Mouse (Mus musculus) liver, adult 2 months (tissue): ENCODE measurements around the gene Gins1. TPM values are rescaled to one million over a fixed set of nuclear protein-coding genes. Genes with fewer than 3 reads are reported as not detected.

Experiments
- DNase-seq: peaks from one replicate; pipeline ENCODE4 v3.0.0-alpha.2; 2011; ENCODE audit warnings: low read depth, low spot score; ENCODE audit errors: extremely low read depth
- H3K27ac ChIP-seq: fragments of 200-500 bp; replicated peaks from 2 replicates; pipeline ENCODE4 v1.5.1; 2012; ENCODE audit warnings: low read depth, mild to moderate bottlenecking, control low read depth, inconsistent platforms, low read length; ENCODE audit not compliant: insufficient read depth
- H3K27me3 ChIP-seq: fragments of 200-500 bp; 2 replicates; pipeline ENCODE4 v1.6.1; 2012; ENCODE audit warnings: mild to moderate bottlenecking, moderate library complexity, low read length, inconsistent platforms; ENCODE audit not compliant: control insufficient read depth, insufficient read depth
- H3K36me3 ChIP-seq: fragments of 200-500 bp; 2 replicates; pipeline ENCODE4 v1.6.1; 2012; ENCODE audit warnings: low read length, inconsistent platforms; ENCODE audit not compliant: control insufficient read depth, insufficient read depth
- H3K4me1 ChIP-seq: fragments of 200-500 bp; 2 replicates; pipeline ENCODE4 v1.6.1; 2011; ENCODE audit warnings: low read length; ENCODE audit not compliant: control insufficient read depth, insufficient read depth
- H3K4me3 ChIP-seq: fragments of 200-500 bp; 2 replicates; pipeline ENCODE4 v1.5.1; 2011; ENCODE audit warnings: low read depth, mild to moderate bottlenecking, control low read depth, low read length, moderate library complexity; ENCODE audit not compliant: insufficient read depth
- H3K79me2 ChIP-seq: fragments of 200-500 bp; 2 replicates; pipeline ENCODE4 v1.6.1; 2012; ENCODE audit warnings: inconsistent platforms, mild to moderate bottlenecking, low read length, moderate library complexity; ENCODE audit not compliant: control insufficient read depth, insufficient read depth
- H3K9ac ChIP-seq: fragments of 200-500 bp; 2 replicates; pipeline ENCODE4 v1.6.1; 2012; ENCODE audit warnings: low read depth, mild to moderate bottlenecking, control low read depth, inconsistent platforms, low read length
- CTCF ChIP-seq: fragments of 200-500 bp; IDR thresholded peaks from 2 replicates; pipeline ENCODE4 v1.5.1; 2011; ENCODE audit warnings: low read depth, low read length, control low read depth
- POLR2A ChIP-seq: fragments of 200-500 bp; IDR thresholded peaks from 2 replicates; pipeline ENCODE4 v1.6.1; 2011; ENCODE audit warnings: low read length, control low read depth; ENCODE audit not compliant: insufficient read depth; ENCODE audit errors: extremely low read depth
- WGBS: fragments of 180-500 bp; shearing (Covaris S2); methylation state at CpG from one replicate; pipeline ENCODE4 v1.1.7; 2018; 5-methylcytosine and 5-hydroxymethylcytosine counted together
- polyA plus RNA-seq: library from polyadenylated mRNA; depleted of rRNA; stranded (reverse); fragments of >200 nt; gene quantifications from 2 replicates; pipeline ENCODE4 v1.2.3, GENCODE M21; 2012
- total RNA-seq: library from RNA; depleted of rRNA; stranded (reverse); fragments of >200 nt; gene quantifications from 2 replicates; pipeline ENCODE4 v1.2.3, GENCODE M21; 2014

Gins1 gene
- total and polyA plus RNA-seq, 2 experiments = 2.0 to 5.4 TPM

DNA sequence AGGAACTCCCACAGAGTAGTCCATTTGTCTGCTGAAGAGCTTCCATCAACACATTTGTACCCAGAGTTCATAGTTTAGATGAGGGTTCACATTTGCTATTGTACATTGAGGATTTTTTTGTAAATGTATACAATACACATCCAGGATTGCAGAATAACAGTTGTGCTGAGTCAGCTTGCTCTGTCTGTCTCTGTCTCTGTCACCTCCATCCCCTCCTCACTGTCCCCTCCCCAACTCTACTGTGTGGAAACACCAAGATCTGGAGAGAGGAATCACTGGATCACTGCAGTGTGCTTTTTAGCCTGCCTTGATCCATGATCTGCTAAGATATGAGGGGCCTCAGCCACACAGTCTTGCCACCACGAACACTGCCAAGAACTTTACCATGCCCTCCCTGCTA lies 19.4 kb upstream of the Gins1 start:
- no peak for TF ChIP-seq CTCF
- no peak for TF ChIP-seq POLR2A
- no peaks in the 10 kb centered on the region for H3K27me3 ChIP-seq
- 97% methylated on average over 1 of the region's 1 CpGs for WGBS

DNA sequence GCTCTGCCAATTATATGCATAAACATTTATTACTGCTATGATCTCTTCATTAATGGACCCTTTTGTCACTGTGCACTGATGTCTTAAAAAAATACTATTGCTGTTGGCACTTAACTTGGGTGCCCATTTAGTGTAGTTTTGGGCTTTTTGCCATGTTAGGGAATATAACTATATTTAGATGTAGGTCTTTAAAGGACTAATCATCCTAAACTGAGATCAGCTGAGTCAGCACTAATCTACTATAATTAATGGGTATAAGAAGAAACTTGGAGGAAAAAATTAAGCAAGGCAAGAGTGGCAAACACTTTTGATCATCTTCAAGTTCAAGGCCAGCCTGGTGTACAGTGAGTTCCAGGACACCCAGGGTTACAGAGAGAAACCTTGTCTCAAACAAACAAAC lies 18.9 kb upstream of the Gins1 start:
- Histone ChIP-seq H3K27me3 (no peaks in the 10 kb centered on the region), H3K4me1 (peaks cover 2% of the 10 kb centered on the region; the same call in 1 of the 2 replicates), H3K4me3 (no peak overlapping the region), H3K27ac (no peak overlapping the region), H3K9ac (no peak overlapping the region), H3K79me2 (peaks cover 11% of the 10 kb centered on the region; the same call in 1 of the 2 replicates), H3K36me3 (no peaks in the 10 kb centered on the region)
- TF ChIP-seq POLR2A = no peak
- TF ChIP-seq CTCF = no peak
- no peak for DNase-seq

More for the DNA sequence above, 19.4 kb upstream of the Gins1 start:
- Histone ChIP-seq H3K79me2 (peaks cover 11% of the 10 kb centered on the region; the same call in 1 of the 2 replicates), H3K36me3 (no peaks in the 10 kb centered on the region), H3K9ac (no peak overlapping the region), H3K4me1 (peaks cover 2% of the 10 kb centered on the region; the same call in 1 of the 2 replicates), H3K4me3 (no peak overlapping the region), H3K27ac (no peak overlapping the region)
- DNase-seq = no peak

DNA sequence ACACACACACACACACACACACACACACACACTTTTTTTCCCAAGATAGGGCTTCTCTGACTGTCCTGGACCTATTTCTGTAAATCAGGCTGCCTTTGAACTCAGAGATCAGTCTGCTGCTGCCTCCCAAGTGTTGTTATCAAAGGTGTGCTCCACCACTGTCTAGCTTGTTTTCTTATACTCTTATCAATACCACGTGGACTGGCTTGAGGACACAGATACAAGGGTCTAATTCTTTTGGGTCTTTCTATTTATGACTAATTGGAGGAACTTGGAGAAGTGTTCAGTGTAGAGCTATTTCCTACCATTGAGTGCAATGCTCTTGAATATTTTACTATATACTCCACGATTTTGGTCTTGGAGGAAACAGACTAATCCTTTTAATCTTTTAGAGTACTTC lies 17.8 kb upstream of the Gins1 start:
- Histone ChIP-seq H3K79me2 (peaks cover 13% of the 10 kb centered on the region; the same call in 1 of the 2 replicates), H3K27ac (no peak overlapping the region), H3K36me3 (no peaks in the 10 kb centered on the region), H3K9ac (no peak overlapping the region), H3K4me3 (no peak overlapping the region), H3K4me1 (peaks cover 2% of the 10 kb centered on the region; the same call in 1 of the 2 replicates), H3K27me3 (no peaks in the 10 kb centered on the region)
- no peak for DNase-seq
- 70% methylated on average over 2 of the region's 2 CpGs for WGBS
- no peak for TF ChIP-seq CTCF

DNA sequence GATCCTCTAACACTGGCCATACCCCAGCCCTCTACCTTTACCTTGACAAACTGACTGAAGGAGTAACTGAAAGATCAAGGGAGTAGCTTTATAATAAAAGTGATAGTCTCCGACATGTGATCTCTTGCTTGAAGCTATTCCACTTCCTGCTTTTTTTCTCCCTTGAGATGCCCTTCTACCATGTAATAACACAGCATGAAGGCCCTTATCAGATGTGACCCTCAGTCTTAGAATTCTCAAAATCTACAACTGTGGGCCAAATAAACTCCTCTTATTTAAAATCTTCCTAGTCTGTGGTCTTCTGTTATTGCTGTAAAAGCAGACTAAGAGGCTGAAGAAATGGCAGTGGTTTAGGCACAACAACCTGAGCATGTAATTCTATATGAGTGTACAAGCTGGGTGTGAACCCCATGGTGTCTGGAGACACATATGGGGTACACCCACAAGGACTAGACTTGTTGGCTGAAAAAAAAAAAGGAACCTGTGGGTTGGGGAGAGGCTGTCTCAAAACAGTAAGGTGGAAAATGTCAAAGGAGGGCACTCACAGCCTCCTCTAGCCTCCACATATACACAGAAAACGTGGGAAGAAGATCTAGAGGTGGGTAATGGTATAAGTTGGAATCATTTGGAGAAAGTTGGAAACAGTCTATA lies 10.5 kb upstream of the Gins1 start:
- WGBS = 90% methylated on average over 2 of the region's 2 CpGs
- TF ChIP-seq POLR2A = no peak

DNA sequence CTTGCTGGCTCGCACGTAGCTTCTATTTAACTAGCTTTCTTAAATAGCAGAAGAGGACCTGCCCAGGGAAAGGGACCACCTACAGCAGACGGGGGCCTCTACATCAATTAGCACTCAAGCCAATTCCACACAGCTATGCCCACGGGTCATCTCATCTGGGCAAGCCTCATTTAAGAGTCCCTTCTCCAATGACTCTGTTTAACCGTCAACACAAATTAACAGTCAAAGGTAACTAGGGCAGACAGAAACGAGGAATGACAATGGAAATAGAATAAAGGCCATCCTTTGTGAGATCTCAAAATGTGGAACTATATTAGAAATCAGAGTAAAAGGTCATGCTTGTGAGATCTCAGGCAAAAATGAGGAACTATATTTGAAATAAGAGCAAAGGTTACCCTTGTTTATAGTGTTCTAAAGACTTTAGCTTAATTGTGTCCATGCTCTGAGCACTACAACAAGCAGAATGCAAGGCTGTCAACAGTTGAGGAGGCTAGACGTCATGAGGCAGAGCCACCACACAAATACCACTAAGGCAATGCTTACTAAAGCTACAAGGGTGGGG lies 9.4 kb upstream of the Gins1 start:
- DNase-seq = no peak
- 82% methylated on average over 7 of the region's 7 CpGs for WGBS
- H3K4me3 ChIP-seq = no peak overlapping the region
- peaks cover 11% of the 10 kb centered on the region; the same call in 1 of the 2 replicates for H3K79me2 ChIP-seq
- H3K9ac ChIP-seq = no peak overlapping the region
- no peaks in the 10 kb centered on the region for H3K36me3 ChIP-seq
- 0 out of 2 replicates have a peak overlapping the region, but pooled peaks have one; percentile 54 for H3K27ac ChIP-seq
- TF ChIP-seq POLR2A = no peak
- no peak for TF ChIP-seq CTCF
- peaks cover 6% of the 10 kb centered on the region for H3K4me1 ChIP-seq
- no peaks in the 10 kb centered on the region for H3K27me3 ChIP-seq

More for the DNA sequence above, 10.5 kb upstream of the Gins1 start:
- Histone ChIP-seq H3K36me3 (no peaks in the 10 kb centered on the region), H3K9ac (no peak overlapping the region), H3K4me1 (peaks cover 2% of the 10 kb centered on the region; the same call in 1 of the 2 replicates), H3K79me2 (peaks cover 11% of the 10 kb centered on the region; the same call in 1 of the 2 replicates), H3K4me3 (no peak overlapping the region), H3K27ac (no peak overlapping the region), H3K27me3 (no peaks in the 10 kb centered on the region)
- DNase-seq = no peak

DNA sequence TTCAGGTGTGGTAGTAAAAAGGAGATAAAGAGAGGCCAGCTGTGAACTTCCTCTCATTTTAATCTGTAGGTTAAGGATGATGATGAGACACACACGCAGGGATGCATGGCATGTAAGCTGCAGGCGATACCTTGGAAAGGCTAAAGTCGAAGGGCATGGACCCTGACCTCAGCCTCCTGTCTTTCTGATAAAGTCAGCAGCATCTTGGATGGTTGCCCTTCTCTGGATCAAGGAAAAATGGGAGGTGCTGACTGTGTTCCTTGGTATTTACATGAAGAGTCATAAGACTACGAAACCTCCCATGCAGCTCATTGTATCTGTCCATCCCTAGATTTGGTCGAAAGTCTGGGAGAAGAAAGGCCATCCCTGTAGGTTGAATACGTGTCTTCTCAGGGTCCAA lies 4.9 kb upstream of the Gins1 start:
- peak; percentile 55 for DNase-seq
- Histone ChIP-seq H3K27ac (no peak overlapping the region), H3K36me3 (no peaks in the 10 kb centered on the region), H3K4me3 (no peak overlapping the region), H3K79me2 (peaks cover 11% of the 10 kb centered on the region; the same call in 1 of the 2 replicates), H3K27me3 (no peaks in the 10 kb centered on the region), H3K9ac (no peak overlapping the region), H3K4me1 (peaks cover 6% of the 10 kb centered on the region)
- WGBS = 61% methylated on average over 6 of the region's 6 CpGs
- TF ChIP-seq CTCF = no peak
